Mouse (Mus musculus): Measurements from ENCODE around the gene Fam219a.
A peak's percentile ranks its signal among the peaks of the same experiment; 100 is the strongest.

The Fam219a gene

GRCm38 (mm10) chr4:41470051-41470683 lies 99.2 kb downstream of the Fam219a start:
- DNase-seq, result no peak

GRCm38 (mm10) chr4:41469199-41469598 lies 100.1 kb downstream of the Fam219a start:
- DNase-seq, result peak; percentile 27

- peak; percentile 79 for DNase-seq
Observed at GRCm38 (mm10) chr4:41468396-41469080, 100.8 kb downstream of the Fam219a start.
